Mouse (Mus musculus) adrenal gland, adult 18-20 months (tissue): ENCODE results near the gene Dhx34. TPM values are rescaled to one million over a fixed set of nuclear protein-coding genes. Genes with fewer than 3 reads are reported as not detected.
A peak's percentile ranks its signal among the peaks of the same experiment; 100 is the strongest.

ENCODE experiments used
- DNase-seq, 2 experiments: peaks; one replicate each; pipeline ENCODE4 v3.0.0; 2021 to 2022; ENCODE audit warnings: low spot score in 2 of 2
- total RNA-seq, 2 experiments: library from RNA; stranded (reverse); gene quantifications; 1 replicate in 1 of 2; 2 replicates in 1 of 2; pipeline ENCODE4 v1.2.3; 2021

Dhx34 gene
- total RNA-seq, 2 experiments from 2014 or later: 10.8 to 11.4 TPM

DNA sequence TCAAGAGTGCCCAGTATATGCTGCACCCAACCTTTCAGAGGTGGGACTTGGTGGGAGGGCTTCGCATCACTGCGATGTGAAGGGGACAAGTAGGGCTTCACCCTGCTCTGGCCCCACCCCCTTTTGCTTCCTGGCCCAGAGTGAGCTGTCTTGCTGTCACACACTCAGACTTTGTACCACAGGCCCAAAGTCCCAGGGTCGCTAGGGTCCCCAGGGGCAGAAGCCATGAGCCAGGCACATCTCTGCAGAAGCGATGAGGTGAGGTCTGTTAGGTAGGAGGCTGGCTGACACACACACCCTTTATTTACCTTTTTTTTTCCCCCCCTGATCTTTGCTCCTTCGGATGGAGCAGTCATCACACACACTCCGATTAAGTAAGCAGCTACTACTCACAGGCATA lies 8.6 kb downstream of the Dhx34 start:
- no peak for DNase-seq

DNA sequence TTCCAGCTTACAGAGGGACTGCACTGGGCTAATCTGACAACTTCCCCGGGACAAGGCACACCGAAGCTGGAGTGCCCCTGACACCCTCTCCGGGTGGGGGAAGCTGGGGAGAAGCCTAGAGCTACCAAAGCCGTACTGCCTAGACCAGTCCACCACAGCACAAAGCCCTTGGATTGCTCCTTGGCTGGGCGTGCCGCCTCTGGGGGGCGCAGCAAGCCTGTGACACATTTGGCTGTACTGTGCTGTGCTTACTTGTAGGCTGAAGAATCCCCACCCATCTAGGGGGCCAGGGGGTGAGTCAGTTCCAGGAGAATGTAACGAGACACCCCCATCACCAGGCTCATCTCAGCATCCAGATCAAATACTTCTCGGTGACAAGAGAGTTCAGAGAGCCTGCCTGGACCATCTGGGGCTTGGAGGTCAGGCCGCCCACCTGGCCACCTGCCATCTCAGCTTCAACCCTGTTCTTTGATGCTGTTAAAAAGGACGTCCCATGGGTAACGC lies 10.9 kb downstream of the Dhx34 start:
- DNase-seq: no peak

DNA sequence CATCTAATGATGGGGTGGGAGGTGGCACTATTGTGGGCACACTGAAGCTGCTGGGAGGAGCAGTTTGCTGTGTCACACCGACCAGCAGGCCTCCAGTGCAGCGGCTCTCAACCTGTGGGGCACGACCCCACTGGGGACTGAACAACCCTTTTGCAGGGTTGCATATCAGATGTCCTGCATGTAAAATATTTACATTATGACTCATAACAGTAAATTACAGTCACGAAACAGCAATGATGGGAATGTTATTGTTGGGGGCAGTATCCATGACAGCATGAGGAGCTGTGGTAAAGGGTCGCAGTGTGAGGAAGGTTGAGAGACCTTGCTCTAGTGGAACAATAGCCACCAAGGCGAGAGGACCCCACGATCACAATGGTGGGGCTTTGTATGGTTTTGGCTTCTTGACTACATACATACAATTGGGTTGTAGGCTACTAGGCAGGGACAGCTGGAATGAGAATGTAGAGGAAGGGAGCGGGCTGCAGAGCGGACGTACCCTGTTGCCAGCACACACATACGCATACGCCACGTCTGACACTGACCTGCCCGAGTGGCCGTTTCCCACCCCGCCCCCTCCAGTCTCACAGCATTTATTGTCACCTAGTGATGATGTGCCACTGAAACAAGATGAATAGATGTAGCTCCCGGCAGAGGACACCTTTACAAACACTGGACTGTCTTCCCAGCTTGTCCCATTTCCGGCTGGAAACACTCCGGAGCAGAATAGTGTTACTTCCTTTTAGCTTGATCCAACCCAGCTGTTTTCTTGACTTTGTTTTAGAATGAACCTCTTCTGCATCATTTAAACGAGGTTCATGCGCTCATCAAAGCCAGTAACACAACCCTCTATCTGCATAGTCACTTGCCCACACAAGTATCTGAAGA lies 12.8 kb downstream of the Dhx34 start:
- no peak for DNase-seq

DNA sequence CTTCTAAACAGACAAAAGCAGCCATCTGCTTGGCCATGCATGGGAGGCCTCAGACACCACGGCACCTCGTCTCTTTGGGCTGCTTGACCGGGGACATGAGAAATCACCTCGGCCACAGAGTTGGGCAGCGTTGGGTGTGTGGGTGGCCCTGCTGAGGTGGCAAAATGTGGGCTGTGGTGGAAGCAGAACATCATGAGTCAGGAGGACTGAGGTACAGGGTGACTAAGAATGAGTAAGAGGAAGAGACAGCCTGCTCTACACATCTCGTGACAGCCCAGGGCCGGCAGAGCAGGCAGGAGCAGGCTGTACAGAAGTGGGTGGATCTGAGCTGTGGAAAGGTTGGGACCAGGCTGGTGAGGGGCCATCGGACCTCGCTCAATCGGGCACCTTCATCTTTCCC lies 14.3 kb downstream of the Dhx34 start:
- peak; percentile 24 to 57 for DNase-seq

DNA sequence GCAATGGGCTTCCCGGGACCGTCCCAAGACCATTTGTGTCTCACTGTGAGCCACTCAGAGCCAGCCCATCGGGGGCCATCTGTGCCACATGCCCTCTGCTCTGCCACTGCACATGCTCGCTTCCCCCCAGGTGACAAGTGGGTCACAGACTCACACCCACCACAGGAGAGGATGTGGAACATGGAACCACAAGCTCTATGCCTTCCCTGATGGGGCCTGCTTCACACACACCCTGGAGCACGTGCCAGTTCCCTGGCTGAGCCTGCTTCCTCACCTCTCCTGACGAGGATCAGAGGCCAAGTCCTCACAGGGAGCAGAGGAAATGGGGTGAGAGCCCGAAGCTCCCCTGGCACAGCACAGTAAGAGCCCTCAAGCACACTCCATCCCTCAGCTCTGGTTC lies 14.8 kb downstream of the Dhx34 start:
- no peak for DNase-seq

DNA sequence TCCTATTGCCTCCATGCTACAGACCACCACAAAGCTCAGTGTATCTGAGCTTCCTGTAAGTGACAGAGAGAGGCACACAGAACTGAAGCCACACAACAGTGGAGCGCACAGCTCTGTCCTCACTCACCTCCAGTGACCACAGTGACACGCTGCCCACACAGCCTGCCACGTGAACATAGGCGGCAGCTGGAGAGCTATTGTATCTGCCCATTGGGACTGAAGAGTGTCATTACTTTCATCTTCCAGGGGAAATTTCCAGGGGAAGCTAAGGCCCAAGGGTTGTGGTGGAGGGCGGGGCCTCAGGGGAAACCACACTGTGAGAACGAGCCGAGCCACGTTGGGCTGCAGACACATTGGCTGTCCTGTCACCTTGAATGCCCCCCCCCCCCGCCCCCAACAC lies 17.0 kb downstream of the Dhx34 start:
- DNase-seq: no peak

DNA sequence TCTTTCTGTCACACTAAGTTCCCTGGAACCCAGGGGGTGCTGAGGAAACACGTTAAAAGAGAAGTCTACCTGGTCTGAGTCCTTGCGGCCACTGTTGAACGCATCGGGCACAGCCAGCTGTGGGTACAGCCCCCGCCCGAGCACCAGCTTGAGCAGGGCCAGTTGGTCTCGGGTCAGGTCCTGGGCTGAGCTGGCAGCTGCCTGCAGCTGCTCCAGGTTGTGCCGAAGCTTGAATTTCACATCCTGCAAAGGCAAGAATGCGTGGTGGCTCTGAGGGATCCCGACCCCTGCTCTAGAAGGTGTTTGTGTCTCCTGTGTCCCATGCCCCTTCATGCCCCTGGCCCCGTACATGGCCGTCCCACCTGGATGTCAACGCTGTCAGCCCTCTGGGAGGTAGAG lies 18.3 kb downstream of the Dhx34 start:
- DNase-seq: no peak

DNA sequence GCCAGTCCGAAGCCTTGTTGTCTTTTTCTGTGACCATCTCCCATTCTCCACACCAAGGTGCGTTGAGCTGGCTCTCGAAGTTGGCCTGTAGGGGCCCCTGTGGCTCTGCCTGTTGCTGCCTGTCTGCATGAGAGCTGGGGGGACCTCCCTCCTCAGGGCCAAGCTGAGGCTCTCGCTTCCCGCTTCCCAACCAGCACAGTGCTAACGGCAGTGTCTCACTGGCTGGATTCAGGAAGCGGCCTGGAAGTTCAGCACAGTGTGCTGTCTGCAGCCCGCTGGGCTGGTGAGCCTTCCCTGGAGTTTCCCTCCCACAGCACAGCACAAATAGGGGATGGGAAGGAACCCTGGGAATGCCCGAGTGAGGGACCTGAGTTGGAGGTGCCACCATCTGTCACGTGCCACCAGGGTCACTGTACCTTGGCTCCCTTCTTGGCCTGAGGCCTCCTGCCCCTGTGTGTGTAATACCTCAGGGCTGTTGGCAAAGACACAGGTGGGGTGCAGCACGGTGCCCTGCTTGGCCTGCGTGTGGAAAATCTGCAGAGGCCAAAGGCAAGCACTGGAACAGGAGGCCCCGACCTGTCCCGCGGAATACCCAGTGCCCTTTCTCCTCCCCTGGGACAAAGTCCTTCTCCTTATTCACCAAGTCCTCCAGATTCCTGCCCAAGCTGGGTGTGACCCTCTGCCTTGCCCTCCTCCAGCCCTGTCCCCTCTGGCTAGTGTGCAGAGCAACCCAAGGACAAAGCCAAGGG lies 18.9 kb downstream of the Dhx34 start:
- no peak for DNase-seq

DNA sequence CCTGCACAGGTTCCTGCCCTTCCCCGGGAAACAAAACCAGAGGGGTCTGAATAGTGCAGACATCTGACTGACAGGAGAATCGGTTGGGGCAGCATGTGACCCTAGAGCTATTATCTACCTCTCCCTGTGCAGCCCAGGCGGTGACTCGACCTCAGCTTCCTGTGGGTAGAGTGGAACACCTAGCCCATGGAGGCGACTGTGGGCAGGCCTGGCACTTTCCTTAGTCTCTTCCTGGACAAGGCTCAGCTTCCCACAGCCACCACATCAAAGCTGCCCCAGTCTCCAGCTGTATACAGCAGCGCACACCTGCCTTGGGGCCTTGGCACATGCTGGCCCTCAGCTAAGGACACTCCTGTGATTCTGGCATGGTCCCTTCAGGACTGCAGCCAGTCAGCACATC lies 20.7 kb downstream of the Dhx34 start:
- DNase-seq: no peak

DNA sequence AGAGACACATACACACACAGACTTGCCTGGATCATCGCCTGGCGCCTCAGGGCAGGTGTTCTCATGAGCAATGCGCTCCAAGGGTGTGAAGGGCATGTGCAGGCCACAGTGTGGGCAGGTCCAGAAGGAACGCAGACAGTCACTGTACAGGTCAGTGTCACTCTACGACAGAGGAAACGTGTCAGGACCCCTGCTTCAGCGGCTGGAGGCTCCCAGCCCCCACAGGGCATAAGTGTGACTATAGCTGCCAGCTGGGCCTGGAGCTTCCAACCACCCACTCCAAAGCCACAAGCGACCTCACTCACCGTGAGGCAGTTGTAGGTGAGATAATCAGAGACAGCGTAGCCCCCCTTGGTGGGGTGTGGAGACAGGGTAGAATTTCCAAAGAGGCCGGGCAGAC lies 23.3 kb downstream of the Dhx34 start:
- no peak for DNase-seq

DNA sequence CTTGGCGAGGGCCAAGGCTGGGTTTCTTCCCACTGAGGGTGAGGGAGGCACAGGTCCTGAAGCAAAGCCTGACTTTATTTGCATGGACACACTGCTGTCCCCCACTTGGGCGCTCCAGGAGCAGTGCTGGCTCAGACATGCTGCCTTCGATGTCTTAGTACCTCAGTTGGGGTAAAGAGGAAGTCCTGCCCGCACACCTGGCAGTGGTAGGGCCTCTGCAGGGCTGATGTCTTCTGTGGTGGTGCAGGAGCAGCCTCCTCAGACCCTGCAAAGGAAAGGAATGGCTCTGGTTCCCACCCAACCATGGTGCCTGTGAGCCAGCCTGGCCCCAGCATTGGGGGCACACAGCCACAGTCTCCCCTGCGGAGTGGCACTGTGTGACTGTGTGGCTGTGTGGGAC lies 24.7 kb downstream of the Dhx34 start:
- DNase-seq: no peak

DNA sequence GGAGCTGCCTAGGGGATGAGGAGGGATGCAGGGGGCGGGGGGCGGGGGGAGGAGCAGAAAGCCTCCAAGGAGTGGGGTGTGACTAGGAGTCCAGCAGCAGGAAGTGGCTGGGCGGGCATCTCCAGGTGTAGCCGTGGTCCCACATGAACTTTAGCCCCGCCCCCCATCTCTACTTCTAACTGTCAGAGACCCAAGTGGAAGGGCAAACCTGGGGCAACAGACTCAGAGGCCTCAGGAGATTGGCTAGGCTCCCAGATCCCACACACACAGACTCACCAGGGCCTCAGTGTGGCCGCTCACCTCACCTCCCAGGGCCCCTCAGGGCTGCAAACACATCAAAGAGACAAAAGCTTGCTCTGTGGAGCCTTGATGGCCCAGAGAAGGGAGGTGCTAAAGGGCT lies 25.2 kb downstream of the Dhx34 start:
- no peak for DNase-seq

DNA sequence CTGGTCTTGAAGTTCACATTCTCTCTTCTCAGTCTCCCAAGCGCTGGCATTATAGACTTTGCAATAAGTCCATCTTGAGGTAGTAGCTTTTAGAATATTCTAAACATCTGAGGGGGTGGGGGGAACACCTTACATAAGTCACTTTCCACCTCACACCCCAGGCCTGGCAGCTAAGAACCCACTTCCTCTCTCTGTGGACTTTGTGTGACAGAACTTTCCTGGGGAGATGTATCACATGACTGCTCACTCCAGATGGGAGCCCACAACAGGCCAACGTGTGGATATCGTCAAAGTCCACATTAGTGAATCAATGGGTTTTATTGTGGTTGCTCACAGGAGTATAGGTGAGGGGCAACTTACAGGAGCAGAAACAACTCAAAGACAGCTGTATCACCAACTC lies 28.1 kb downstream of the Dhx34 start:
- DNase-seq: no peak

DNA sequence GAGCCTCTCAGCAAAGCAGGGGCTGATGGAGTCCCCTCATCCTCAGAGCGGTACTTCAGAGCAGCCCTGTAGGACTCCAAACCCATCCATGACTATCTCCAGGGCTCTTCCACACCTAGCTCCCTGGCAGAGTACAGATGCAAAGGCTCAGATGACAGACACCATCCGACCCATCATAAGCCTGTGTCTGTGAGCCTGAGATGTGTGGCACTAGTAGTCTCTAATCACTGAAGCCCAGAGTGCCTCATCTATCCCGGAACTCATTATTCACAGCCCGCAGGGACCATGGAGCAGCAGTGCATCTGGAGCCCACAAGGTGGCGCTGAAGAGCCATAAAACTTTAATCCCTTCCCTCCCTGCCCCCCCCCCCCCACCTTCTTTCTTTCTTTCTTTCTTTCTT lies 29.5 kb downstream of the Dhx34 start:
- DNase-seq: peak; percentile 74 to 78

DNA sequence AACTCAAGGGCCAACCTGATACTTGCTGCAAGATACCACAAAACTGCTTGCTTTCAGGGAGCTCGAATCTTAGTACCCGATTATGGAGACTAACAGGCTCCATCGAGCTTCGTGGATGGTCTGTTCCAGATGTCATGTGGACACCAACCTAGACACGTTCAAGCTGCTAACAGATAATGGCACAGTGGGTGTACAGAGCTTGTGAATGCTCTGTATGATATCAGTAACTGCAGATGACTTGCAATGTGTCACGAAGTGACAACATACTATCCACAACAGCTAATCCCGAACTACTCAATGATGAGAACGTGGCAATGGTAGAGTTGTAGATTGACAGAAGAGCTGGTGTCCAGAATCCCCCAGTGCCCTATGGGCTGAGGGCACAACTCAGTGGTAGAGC lies 34.3 kb downstream of the Dhx34 start:
- DNase-seq: no peak

DNA sequence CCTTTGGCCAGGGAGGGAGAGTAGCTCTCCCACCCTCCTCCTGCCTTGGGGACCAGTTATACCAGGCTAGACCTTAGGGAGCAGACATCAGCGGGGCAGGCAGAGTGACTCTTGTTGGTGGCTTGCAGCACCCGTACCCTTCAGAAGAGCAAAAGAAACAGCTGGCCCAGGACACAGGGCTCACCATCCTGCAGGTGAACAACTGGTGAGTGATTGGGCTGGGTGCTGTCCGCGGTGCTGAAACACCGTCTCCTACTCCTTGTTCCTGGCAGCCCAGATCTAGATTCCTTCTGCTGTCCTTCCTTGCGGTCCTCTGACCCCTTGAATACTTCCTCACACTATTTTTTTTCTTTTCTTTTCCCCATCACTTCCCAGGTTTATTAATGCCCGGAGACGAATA lies 38.2 kb downstream of the Dhx34 start:
- peak; percentile 46 to 57 for DNase-seq

DNA sequence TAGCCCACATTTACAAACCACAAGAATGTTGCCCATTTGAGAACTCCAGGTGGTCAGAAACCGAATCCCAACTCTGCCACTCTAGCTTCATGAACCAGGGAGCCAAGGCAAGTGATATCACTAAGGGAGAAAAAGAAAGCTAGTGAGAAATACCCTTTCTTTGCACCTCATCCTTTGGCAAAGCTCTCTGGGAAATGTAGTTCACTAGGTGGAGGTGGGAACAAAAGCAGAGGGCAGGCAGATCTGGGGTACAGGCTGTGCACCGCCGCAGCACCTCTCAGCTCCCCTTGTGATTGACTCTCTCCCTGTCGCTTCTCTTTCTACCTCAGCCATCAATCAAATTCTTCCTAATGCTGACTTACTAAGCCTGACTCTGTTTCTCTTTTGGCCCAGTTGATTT lies 43.7 kb downstream of the Dhx34 start:
- no peak for DNase-seq

DNA sequence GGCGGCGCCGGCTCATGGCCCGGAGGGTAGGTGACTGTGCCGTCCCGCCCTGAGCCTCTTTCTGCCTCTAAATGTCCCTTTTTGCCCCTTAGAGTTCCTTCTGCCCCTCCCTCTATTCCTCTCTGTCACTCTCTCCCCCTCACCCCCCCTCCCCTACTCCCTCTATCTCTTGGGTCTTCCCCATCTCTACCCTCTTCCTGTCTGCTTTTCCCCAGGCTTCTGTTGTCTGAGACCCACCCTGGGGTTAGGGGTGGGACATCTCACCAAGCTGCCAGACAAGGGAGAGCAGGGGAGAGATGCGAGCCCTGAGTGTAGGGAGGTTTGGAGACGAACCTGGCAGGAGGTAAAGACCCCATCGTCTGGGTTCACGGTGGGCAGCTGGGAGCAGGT lies 46.3 kb downstream of the Dhx34 start:
- no peak for DNase-seq

DNA sequence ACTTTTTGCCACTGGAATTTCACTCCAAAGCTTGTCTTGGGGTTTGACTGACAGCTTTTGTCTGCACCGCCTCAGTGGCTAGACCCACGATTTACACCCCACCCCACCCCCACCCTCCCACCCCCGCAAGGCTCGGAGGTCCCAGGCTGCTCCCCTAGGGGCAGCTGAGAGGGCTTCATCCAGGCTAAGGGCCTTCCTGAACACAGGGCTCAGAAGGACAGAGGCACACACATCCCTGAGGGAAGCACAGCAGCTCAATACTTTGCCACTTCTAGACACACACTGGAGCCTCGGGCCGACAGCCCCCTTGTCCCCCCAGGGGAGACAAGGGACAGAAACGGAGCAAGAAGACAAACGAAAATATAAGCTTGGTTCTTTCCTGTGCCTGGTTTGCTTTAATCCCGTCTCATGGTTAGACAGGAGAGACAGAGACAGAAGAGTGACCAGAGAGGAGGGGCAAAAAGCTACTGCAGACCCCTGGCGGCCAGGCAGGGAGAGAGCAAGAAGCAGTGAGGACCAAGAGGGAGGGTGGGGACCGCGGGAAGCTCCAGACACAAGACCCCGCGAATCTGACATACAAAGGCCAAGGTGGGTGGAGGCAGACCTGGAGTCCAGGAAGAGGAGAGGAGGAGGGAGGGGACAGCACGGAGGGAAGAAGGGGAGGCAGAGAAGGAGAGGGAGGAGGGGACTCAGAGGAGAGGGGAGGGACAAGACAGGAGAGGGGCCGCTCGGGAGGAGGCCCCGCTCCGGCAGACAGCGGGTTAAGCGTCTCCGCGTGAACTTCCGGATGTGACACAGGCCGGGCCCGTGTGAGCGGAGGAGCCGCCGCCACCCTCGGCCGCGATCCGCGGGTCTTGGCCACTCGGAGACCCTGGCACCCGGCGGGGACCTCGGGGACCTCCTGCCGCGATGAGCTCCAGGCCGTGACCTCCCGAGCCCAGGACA lies 47.0 kb downstream of the Dhx34 start, which contains the start of gene Meis3:
Gene Meis3, plus strand, starts transcription at position 494 of the 945 bp plus-strand sequence.
- DNase-seq: peak; percentile 42 to 53

DNA sequence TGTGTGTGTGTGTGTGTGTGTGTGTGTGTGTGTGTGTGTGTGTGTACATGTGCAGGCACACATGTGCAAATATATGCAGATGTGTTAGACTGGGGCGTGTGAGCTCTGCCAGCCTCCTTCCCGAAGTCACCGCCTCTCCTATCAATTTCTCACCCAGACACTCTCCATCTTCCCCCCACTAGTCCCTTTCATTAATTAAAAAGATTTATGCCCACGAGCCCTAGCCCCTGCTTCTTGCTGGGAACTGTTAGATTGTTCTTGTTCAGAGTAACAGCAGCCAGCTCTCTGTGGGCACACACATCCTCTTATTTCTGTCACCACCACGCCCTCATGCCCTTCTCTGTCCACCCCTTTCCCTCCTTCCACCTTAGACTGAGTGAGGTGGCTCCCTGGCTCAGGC lies 48.7 kb downstream of the Dhx34 start:
- no peak for DNase-seq

DNA sequence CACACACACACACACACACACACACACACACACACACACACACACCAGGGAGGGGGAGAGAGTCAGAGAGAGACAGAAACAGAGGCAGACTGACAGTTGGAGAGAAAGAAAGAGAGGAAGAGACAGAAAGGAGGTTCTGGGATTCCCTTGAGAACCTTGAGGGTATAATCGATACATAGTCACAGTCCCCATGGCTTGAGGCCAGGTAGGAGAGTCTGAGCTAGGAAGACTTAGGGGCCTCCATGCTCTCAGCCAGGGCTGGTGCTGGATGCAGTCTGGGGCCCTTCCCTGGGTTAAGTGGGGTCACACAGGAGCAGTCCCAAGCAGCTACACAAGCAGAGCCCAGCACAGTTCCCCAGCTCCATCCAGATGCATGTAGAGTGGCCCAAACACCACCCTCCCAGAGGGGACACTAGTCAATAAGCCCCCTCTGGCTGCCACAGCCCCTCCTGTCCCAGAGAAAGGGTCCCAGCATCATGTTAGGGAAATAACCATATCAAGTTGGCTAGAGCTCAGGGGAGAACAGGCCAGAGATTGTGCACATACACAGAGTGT lies 49.2 kb downstream of the Dhx34 start:
- no peak for DNase-seq
